Mouse (Mus musculus): ENCODE data around the gene Prkd2.

DNA sequence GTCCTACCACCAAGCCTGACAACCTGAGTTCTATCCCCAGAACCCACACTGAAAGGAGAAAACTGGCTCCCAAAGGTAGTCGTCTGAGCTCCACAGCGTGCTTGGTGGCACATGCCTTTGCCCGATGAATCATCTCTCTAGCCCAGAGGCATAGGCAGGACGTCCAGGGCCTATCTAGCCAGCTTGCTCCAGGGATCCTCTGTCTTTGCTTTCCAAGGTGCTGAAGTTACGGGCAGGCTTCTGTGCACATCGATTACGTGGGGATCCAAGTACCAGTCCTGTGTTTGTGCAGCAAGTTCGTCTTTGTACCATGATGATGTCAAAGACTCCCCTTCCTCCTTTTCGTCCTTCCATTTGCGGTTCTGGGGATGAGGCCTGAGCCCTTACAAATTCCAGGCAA, 28.9 kb downstream of the Prkd2 start:
- TF ChIP-seq CTCF (IDR thresholded peaks at IDR 0.05; ENCODE audit: control insufficient read depth, insufficient read depth, insufficient read length): no peak
- no peak for TF ChIP-seq MYOG (IDR thresholded peaks at IDR 0.05; ENCODE audit: control insufficient read depth, extremely low read depth, insufficient read length)
- TF ChIP-seq USF1 (IDR thresholded peaks at IDR 0.05; ENCODE audit: low read depth): no peak
- no peak for TF ChIP-seq CEBPB (IDR thresholded peaks at IDR 0.05; ENCODE audit: low read depth)
- no peak for TF ChIP-seq MAX (IDR thresholded peaks at IDR 0.05)
- no peak for TF ChIP-seq FOSL1 (IDR thresholded peaks at IDR 0.05; ENCODE audit: insufficient read depth, low read length, poor library complexity, severe bottlenecking)
- no peak for TF ChIP-seq MYOD1 (IDR thresholded peaks at IDR 0.05; ENCODE audit: control insufficient read depth, insufficient read length, low read depth)

All from C2C12 (cell line).